Mouse (Mus musculus): ENCODE data around the gene Tmem123.

The Tmem123 gene

GRCm38 (mm10) chr9:7824916-7825315, 61.1 kb downstream of the Tmem123 start:
- in situ Hi-C loops (cut with MseI, MboI) = no loop called here

DNA sequence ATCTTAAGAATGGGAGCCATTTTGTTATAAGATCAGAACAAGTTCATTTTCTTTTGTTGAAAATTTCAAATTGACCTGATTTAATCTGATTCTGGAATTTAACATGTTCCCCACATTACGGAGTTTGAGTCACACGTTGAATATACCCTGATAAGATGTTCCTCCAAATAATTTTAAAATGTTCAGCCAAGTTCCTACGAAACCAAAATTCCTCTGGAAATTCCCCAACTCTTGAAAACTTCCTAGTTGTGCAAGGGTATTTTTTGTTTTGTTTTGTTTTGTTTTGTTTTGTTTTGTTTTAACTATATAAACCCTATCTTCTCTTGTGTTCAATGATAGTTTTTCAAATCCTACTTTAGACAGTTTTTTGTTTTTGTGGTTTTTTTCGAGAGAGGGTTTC, 64.9 kb downstream of the Tmem123 start:
- in situ Hi-C loops (cut with MseI, MboI) = no loop called here

GRCm38 (mm10) chr9:7829531-7830528, 66.0 kb downstream of the Tmem123 start:
- in situ Hi-C loops (cut with MseI, MboI) = no loop called here

GRCm38 (mm10) chr9:7833421-7833820, 69.6 kb downstream of the Tmem123 start:
- in situ Hi-C loops (cut with MseI, MboI) = no loop called here

GRCm38 (mm10) chr9:7835302-7835701, 71.5 kb downstream of the Tmem123 start:
- in situ Hi-C loops (cut with MseI, MboI) = no loop called here

- in situ Hi-C loops (cut with MseI, MboI) = no loop called here
These were observed 72.5 kb downstream of the Tmem123 start for GRCm38 (mm10) chr9:7836331-7836730.

DNA sequence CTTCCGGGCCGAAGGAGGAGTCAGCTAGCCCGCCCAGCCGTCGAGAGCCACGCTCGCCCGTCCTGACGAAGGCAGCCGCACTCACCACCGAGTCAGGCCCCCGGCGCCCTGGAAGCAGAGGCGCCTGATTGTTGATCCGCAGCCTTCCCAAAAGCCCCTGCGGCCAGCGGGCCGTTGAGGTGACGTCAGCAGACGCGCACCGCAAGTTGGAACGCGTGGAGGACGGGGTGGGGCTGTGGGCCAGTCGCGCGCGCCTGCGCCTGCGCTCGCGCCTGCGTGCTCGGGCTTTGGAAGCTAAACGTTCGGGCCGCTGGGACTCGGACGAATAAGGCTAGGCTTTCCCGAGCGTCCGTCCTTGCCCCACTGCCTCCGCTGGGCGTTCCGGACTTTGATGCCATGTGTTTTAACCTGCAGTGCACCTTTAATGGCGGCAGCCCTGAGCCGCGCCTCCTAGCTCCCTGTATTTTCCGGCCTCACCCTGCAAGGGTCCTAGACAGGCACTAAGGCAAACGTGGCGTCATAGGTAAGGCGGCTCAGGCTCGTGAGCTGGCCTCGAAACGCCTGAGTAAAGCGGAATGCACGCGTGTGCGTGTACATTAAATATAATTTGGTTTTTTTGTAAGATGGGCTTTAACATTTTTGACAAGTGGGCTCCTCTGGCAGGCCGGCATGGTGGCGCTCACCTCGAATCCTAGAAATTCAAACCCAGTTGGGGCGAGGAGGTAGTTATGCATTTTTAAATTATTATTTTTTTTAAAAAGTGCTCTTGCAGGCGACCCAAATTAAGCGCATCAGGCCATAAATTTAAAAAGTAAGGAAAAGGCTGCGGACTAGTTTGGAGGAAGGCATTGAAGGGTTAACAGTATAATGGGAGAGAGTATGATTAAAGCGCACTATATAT, 73.3 kb downstream of the Tmem123 start, which contains the start of gene Birc2:
Birc2 (minus strand) TSS at position 160 of the 901 bp plus-strand sequence.
- in situ Hi-C loops (cut with MseI, MboI) = no loop called here

GRCm38 (mm10) chr9:7837806-7838440, 74.1 kb downstream of the Tmem123 start:
- in situ Hi-C loops (cut with MseI, MboI) = no loop called here

DNA sequence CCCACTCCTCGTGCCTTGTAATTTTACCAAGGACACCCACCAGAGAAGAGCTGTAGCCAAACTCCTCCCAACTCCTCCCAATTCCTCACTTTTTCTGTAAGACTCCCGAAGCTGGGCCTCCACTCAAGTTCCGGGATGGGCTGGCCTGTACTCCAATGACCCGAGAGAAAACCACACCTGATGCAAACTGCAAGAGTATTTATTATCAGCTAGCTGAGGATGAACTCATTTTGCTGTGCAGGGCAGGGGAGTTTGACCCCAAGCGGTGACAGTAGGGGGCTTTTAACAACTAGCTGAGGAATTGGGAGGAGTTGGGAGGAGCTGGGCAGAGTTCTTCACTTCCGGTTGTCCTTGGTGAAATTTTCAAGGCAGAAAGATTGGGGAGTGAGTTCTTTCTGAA, 77.4 kb downstream of the Tmem123 start:
- in situ Hi-C loops (cut with MseI, MboI) = no loop called here

All from mouse trophoblast stem cell (cell line).